Mouse (Mus musculus) inflammation-experienced regulatory T-cells, adult 6 months (primary cell): ENCODE measurements around the gene Nfs1. TPM values are rescaled to one million over a fixed set of nuclear protein-coding genes. Genes with fewer than 3 reads are reported as not detected.
"Not testable (repeated sequence)": the region's sequence is repeated elsewhere in the genome, so short reads cannot be mapped to it uniquely, and the experiment has no call there.

Experiments used
- ATAC-seq: one replicate; pipeline ENCODE4 v1.8.0; 2017
- polyA plus RNA-seq, 3 experiments: library from polyadenylated mRNA; unstranded; fragments of 100-300 nt; shearing (Covaris generic); gene quantifications; one replicate each; pipeline ENCODE4 v1.2.1; 2017

The Nfs1 gene
- polyA plus RNA-seq, result 10 to 100 TPM; 34.3 to 43.0 (median 36.7) TPM

GRCm38 (mm10) chr2:156143953-156144724 is at the start of gene Nfs1, which contains the start of gene Romo1:
Nfs1 (minus strand) TSS chr2:156144186.
Romo1 (plus strand) TSS chr2:156144039.
- peak; percentile 91 for ATAC-seq

GRCm38 (mm10) chr2:156193066-156193862 is 49.3 kb upstream of the Nfs1 start:
- ATAC-seq, result no peak

GRCm38 (mm10) chr2:156192068-156192467 is 48.1 kb upstream of the Nfs1 start:
- ATAC-seq, result no peak

- ATAC-seq, result no peak
Measured at GRCm38 (mm10) chr2:156191540-156191939, 47.6 kb upstream of the Nfs1 start.

GRCm38 (mm10) chr2:156190004-156190896 is 46.3 kb upstream of the Nfs1 start:
- peak; percentile 89 for ATAC-seq

GRCm38 (mm10) chr2:156189241-156189640 is 45.3 kb upstream of the Nfs1 start:
- ATAC-seq, result not testable (repeated sequence)

- no peak for ATAC-seq
Measured at GRCm38 (mm10) chr2:156181592-156181991, 37.6 kb upstream of the Nfs1 start.

GRCm38 (mm10) chr2:156180824-156181590 is 37.0 kb upstream of the Nfs1 start:
- ATAC-seq, result peak; percentile 0

- peak; percentile 89 for ATAC-seq
Measured at GRCm38 (mm10) chr2:156180094-156180821, 36.3 kb upstream of the Nfs1 start, which contains the start of gene Rbm39. Rbm39 (minus strand) TSS chr2:156180238.

- no peak for ATAC-seq
Measured at GRCm38 (mm10) chr2:156179796-156180093, 35.8 kb upstream of the Nfs1 start.

- ATAC-seq, result peak; percentile 55
Measured at GRCm38 (mm10) chr2:156179046-156179795, 35.2 kb upstream of the Nfs1 start.

- ATAC-seq, result no peak
Measured at GRCm38 (mm10) chr2:156177651-156178050, 33.7 kb upstream of the Nfs1 start.

GRCm38 (mm10) chr2:156177079-156177478 is 33.1 kb upstream of the Nfs1 start:
- ATAC-seq, result no peak

- ATAC-seq, result no peak
Measured at GRCm38 (mm10) chr2:156166557-156166956, 22.6 kb upstream of the Nfs1 start.

GRCm38 (mm10) chr2:156165478-156165877 is 21.5 kb upstream of the Nfs1 start:
- no peak for ATAC-seq

GRCm38 (mm10) chr2:156151538-156151937 is 7.6 kb upstream of the Nfs1 start:
- ATAC-seq, result no peak

- no peak for ATAC-seq
Measured at GRCm38 (mm10) chr2:156147316-156147915, 3.4 kb upstream of the Nfs1 start.

- ATAC-seq, result no peak
Measured at GRCm38 (mm10) chr2:156146272-156146989, 2.4 kb upstream of the Nfs1 start.

- no peak for ATAC-seq
Measured at GRCm38 (mm10) chr2:156145486-156146130, 1.6 kb upstream of the Nfs1 start.
